Mouse (Mus musculus): ENCODE measurements at regions not wholly inside any gene's neighbourhood (a gene's known extent, or its start where the extent isn't known, plus 50 kb on each side); places are given as distances from the start of the nearest gene placed in this dataset.

DNA sequence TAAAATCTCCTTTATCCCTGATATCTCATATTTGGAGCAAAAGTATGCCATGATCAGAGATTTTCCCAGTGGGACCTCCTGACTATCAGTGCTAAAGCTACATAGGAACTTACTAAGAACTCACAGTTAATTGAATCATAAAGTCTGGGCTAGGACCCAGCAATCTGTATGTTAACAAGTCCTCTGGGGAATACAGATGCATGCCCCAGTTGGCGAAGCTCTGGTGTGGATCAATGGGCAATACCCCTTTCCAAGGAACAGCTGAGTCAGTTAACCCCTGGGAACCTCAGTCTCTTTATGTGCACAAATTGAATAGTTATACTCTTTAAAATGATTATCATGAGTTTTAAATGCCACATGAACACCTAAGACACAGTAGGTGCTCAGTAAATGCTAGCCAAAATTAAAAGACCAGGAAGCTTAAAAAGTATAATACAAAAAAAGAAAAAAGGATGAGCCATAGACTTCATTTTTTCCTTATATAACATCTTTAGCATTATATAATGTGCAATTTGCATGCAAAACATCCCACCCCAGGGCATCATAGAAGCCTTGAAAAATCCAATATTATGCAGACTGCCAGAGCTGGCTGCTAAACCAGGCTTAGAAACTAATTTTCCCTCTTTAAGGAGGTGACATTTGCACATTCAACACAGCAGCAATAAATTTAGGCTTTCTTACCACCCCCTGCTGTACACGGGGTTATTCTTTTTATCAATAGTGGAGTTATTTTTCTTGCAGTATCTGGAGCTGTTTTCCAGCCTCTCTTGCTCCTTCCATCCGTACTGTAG is 202.7 kb downstream of the Gm16223 start:
- DNase-seq: no peak

DNA sequence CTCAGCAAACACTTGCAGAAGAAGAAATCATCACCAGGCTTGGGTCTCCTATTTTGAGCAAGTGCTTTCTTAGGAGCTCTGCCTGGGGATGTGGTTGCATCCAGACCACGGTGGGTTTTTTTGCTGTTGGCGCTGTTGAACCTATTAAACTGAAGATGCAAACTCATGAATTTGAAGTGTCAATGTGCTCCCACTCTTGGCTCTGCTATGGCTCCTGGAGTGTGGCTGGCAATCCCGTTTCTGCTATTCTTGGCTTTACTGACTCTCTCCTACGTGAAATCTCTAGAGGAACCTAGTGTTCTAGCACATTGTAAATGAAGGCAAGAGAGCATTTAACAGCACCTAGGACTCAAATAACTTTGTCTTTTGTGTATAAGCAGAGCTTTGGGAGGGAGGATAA is 204.2 kb downstream of the Gm16223 start:
- peak; percentile 12 for DNase-seq

DNA sequence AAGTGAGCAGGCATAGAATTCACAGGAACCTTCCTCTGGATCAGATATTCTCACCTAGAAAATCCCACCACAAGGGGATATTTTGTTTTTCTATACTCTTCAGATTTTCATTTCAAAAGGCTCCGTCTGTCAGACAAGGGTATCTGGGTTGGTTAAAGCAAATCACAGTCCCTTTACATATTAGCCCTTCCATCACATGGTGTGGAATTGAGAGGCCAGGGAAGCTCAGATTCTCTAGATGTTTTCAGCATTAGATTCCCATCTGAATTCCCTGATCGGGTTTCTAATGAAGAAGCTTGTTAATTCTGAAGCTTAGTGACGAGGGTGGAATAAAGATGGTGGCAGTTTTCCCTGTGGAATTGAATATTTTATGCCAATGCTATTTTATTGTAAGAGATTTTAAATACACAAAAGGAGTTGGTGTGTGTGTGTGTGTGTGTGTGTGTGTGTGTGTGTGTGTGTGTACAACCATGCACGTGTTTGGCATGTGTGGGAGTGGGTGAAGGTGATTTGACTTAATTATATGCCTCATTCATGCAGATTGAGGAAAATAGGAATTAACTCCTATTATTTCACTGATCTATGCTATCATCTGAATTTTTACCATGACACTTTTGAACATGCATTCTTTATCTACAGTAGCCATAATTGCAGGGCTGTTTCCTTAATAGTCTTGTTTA is 211.0 kb downstream of the Gm16223 start:
- no peak for DNase-seq

Data from cerebellum, adult 8-10 months (tissue).